Mouse (Mus musculus) frontal cortex, adult (tissue): ENCODE measurements at regions not wholly inside any gene's neighbourhood (a gene's known extent, or its start where the extent isn't known, plus 50 kb on each side); places are given as distances from the start of the nearest gene placed in this dataset.
"Not testable (repeated sequence)": the region's sequence is repeated elsewhere in the genome, so short reads cannot be mapped to it uniquely, and the experiment has no call there.

Experiments
- ATAC-seq: cut with Nextera tagmentation; 2 replicates; pipeline ENCODE4 v1.9.2; 2017; ENCODE audit warnings: mild to moderate bottlenecking, moderate library complexity, mixed read lengths; ENCODE audit not compliant: low TSS enrichment

DNA sequence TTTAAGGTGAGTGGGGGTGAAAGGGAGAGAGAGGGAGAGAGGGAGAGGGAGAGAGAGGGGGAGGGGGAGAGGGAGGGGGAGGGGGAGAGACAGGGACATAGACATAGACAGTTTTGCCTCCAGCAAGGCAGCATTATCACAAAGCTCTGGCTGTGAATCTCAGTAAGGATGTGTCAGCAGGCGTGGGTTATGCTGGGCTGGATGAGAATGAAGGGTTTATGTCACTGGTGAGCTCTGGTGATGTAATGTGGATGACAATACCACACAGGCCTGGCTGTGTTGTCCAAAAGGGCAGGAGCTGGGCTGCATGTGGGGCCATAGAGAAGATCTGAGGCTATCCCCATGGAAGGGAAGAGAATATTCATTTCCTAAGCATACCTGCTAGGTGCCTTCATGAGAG lies 282.0 kb downstream of the 4933412E24Rik start:
- ATAC-seq = peak; percentile 84

DNA sequence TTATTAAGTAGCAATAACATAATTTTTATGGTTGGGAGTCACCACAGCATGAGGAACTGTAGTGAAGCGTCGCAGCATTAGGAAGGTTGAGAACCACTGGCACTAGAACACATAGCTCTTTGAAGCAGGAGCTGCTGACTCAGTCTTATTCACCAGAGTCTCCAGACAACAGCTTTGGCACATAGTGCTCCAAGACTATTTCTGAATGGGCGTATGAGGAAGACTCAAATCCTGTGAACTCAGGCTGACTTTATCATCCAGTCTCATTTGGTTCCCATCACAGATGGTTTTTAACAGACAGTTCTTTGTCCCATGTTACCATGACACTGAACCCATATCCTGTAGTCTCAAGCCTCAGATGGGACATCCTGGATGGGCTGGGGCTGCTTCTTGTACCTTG lies 282.5 kb downstream of the 4933412E24Rik start:
- peak; percentile 82 for ATAC-seq

DNA sequence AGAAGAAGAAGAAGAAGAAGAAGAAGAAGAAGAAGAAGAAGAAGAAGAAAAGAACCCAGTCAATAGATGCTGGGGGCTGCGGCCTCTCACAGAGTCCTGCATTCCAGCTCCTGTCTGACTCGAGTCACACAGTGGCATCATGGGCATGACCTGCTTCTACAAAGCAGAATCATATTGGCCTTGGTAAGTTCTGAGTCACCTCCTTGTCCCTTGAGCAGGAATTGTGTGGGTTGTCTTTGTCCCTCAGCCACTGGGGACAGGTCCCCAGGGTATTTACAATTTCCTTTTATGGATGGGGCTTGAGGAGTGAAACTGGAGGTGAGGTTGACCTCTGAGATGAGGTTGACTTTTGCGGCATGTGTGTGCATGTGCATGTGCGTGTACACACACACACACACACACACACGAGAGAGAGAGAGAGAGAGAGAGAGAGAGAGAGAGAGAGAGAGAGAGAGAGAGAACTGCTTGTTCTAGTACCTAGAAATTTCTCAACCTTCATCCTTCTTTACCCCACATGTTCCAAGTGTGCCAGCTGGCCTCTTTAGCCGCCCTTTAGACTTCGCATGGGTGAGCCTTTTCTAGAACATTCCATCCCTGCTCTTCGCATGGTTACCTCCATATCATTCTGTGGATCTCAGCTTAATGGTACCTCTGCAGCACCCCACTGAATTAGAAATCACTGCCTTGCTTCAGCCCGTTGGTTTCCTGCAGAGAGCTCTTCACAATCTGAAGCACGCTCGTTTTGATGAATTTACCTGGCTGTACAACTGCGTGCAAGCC lies 283.2 kb downstream of the 4933412E24Rik start:
- ATAC-seq = no peak

DNA sequence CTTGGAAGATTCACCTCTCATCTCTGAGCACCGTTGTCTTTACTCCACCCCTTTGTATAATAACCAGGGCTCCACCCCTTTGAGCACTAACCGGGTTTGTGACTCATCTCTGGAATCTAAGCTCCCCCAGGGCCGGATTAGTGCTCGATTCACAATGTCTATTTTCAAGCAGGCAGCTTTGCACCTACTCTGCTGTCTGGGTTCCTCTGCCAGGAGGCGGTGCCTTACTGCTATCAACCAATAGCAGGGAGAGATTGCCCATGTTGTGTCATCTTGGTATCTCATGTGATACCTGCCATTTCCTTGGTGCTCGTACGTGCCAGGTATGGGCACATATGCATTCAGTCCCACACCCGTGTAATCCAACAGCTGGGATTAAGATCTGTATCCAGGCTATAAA lies 285.3 kb downstream of the 4933412E24Rik start:
- ATAC-seq = no peak

DNA sequence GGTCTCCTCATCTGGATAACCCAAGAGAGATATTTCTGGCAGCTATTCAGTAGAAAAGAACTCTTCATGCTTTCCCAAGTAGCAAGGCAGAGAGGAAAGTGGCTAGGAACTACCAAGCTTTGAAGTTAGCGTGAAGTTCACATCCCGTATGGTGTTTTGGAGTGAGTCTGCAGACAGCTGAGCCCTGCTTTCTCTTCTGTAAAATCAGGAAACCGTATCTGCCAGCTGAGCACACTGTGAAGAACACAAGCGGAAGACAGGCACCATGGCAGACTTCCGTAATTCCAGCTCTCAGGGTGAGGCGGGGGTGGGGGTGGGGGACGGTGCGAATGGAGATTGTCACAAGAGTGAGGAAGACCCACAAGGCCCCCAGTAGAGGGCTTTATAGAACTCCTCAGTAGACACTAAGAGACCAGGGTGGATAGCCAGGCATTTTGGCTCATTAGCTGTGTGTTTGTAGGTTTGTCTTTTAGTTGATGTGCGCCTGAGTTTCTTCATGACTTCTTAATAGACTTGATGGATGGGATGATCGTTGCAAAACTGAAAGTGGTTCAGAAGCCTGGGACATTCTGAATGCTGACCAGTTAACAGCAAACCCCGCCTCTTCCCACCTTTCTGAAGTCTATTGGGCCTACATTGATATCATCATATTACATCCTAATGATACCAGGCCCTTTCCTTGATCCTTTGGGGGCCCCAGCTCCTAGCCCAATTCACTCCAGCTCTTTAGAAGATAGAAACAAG lies 287.4 kb downstream of the 4933412E24Rik start:
- ATAC-seq = peak; percentile 80

DNA sequence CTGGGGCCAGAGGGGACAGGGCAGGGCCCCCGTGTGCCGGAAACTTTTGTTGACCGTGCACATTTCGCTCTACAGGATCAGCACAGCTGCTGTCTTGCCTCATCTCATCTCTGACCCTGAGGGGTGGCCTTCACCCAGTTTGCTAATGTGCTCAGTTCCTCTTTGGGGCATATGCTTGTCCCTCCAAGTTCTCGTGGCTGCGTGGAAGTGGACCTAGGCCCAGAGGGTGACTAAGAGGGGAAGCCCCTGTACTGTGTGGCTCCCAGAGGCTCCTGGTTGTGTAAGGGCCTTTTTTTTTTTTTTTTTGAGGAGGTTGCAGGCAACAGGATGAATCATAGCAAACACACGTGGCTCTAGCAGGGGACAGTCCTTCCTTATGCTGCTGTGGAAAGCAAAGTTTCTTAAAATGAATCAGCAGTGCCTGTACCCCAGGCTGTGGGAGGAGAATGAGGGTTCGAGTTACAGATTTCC lies 288.2 kb downstream of the 4933412E24Rik start:
- peak; percentile 91 for ATAC-seq

DNA sequence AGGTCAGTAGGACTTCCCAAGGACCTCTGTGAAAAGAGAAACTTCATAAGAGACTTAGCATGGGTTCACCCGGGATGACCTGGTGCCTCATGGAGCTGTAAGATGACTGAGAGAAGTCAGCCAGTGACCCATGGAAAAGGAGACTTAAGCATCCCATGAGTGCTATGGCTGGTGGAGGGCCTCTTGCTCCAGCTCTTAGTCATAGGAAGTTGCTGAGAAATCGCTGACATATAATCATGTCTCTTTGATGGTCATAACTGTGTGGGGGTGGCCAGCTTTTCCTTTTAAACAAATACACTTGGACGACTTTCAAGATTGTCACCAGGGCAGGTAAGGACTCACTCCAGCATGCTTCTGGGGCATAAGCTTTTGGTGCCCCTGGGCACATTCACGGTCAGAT lies 290.5 kb downstream of the 4933412E24Rik start:
- ATAC-seq = no peak

DNA sequence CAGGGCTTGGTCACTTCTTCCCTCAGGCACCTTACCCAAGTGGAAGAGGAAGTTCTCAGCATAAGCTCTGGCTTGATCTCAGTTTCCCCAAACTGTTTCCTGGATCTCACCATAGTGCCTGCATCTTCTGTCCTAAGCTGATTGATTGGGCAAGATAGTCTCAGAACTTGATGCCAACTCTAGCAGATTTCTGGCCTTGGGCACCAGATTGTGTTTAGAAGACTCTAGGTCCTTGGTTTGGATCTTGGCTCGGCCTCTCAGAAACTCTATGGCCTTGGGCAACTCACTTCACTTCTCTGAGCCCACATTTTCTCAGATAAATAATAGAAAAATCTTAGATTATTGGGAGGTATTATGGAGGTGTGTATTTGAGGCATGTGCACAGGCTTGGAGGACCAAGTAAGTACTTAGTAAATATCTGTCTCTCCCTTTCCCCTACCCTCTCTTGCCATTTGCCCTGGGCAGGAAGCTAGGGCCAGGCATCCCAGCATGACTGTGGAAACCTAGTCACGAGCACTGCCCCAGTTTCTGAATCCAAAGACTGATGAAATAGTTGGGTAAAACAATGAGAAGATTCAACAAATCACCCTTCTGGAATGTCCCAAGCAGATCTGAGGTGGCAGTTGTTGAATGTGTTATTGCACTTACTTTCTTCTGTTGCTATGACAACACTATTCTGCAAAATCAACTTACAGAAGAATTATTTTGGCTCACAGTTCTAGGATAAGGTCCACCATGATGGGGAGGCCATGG lies 293.6 kb downstream of the 4933412E24Rik start:
- ATAC-seq = no peak

DNA sequence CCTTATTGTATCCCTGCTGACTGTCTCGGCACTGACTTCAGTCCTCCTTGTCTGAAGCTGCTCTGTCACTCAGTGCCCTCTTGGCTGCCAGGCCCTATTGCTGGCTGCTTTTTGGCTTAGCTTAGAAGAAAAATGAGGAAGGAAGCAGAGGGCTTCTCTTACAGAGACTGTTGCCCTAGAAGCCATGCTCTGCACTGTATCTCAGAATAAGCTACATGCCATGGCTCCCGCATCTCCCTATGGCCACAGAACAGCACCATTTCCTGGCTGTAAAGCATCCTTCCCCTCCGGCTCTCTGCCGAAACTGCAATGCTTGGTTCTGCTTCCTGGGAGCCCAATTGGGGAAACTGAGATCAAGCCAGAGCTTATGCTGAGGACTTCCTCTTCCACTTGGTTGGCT lies 295.0 kb downstream of the 4933412E24Rik start:
- ATAC-seq = no peak; the same call in 1 of the 2 replicates

DNA sequence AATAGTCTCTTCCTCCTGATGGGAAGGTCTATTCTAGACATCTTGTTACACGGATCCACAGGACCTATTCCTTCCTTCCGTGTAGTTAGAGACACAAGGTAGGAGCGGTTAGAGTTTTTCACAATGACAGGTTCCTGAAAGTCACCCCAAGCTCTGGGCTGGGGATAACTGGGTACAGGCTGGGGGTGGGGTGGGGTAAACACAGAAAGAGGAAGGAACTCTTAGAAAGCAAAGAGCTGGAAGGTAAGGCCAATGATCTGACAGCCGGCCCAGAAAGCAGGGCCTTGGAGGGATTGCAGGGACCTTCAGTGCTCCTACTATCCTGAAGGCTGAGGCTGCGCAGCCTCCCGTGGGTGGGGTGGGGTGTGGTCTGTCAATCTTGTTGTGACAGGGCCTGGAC lies 295.4 kb downstream of the 4933412E24Rik start:
- ATAC-seq = no peak

DNA sequence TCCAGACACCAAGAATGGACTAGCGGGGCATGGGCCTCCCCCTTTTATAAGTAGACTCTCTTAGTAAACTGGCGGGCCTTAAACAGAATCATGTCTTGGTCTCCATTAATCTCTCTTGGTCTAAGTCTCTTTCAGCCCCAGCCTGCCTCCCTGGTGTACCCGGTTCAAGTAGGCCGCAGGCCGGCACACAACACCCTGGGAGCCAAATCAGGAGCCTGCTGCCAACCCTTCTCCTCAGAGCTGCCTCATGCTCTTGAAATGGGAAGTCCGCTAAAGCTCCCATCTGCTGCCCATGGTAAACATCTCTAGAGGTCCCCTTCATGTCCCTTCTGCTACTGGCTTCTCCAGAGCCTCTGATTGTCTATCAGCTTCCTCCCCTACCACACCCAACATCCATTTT lies 296.3 kb downstream of the 4933412E24Rik start:
- ATAC-seq = no peak

DNA sequence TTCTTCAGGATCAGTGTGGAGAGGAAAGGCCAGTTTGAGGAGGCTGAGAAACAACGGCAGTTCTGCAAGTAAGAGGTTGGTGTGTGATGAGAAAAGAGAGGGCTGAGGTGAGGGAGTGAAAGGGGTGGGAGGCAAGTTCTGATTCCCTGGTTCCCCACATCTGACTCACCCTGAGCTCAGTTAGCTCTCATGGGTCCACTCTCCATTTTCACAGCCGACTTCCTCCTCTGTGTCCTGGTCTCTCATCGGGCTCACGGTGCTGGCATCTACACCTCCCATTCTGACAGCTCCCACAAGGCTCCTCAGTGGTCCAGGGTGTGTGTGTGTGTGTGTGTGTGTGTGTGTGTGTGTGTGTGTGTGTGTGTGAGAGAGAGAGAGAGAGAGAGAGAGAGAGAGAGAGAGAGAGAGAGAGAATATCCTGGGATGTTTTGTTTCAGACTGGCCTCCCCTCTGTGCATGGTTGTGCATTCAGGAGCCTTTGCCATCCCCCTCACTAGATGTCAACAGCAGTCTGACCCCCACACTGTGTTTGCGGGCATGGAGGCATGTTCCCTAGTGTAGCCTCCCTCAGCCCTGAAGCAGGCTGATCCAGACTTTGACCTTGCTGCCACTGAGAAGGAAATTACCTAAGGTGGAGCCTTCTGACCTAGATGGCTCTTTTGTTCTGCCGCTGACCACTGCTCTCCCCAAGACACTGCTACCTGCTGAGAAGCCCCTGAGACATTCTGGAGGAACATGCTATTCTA lies 296.9 kb downstream of the 4933412E24Rik start:
- not testable (repeated sequence) for ATAC-seq

DNA sequence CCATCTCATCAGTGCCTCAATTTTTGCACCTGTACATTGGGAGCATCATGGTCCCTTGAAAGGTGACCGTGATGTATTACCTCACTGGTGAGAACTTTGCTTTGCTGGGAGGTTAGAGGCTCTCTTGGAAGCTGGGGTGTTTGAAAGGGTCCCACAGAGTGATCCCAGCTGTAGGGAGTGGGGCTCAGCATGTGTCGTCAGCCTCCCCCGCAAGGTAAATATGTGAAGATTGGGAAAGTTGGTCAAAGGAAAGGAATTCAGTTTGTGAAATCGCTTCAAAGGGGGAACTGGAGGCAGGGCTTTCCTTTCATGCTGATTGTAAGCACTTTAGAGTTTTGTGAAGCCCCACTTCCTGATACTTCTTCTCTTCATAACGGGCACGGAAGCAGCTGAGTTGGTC lies 299.5 kb downstream of the 4933412E24Rik start:
- no peak for ATAC-seq

DNA sequence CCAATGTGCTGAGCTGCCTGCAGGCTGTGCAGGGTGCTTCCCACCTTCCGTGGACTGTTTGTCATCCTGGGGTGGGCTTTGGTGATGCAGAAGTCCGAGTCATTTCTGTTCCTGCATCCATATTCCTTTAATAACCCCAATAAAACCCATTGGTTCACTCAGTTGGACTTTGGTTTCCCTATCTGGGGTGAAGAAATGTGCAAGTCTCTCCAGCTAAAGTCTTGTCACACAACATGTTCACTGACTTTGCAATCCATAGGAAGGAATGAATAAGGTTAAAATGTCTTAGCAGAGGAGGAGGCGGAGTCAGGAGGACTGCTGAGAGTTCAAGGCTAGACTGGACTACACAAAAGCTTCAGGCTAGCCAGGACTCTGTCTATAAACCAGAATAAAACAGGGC lies 300.5 kb downstream of the 4933412E24Rik start:
- ATAC-seq = no peak

DNA sequence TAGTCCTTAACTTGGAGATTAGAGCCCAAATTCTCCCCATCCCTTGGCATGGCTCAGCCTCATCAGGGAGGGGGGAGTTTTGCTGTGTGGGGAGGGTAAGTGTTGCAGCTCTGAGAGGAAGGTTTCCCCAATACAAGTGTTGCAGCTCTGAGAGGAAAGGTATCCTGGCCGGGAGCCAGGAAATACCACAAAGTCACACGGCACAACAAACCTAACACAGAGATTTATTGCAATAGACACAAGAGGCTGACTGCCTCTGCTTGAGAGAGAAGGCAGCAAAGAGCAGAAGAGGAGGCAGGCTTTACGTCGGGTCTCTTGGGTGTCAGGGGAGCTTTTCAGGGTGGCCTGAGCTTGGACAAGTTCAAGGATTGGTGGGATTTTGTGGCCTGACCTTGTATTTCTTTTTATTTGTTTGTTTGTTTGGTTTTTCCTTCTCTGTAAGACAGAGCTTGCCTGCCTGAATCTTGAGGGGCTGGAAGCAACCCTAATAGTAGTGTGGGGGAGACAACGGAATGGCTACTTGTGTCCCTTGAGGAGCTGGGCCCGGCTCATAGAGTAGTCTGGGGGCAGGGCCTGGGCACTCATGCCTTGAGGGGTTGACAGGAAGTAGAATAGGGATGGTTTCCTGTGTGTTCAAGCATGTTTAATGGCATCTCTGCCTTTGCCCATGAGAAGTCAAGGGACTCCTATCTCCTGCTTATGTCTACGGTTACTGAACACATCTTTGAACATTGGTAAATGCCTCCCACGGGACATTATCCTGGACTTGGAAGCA lies 302.3 kb downstream of the 4933412E24Rik start:
- no peak for ATAC-seq

DNA sequence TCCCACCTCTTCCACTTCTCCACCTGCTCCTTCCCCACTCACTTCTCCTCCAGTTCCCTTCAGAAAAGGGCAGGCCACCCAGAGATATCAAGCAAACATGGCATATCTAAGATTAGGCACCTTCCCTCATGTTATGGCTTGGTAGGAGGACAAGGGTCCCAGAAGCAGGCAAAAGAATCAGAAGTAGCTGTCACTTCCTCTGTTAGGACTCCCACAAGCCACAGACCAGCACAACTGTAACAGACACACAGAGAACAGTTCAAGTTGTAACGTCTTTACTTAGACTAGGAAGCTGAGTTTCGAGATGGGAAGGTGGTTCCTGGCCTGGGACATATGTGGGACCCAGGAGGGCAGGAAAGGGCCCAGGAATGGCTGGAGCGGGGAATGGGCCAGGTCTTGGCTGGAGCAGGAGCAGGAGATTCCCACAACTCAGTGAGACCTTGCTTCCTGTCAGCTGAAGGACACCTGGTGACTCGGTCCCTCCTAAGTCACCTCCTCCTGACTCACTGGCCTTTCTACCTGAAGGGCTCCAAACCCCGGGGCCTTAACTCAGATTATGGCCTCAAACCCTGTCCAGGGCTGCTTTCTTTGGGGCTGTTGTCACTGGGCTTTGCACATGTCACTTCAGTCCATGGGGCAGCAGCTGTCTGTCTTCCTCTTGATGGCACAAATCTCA lies 304.2 kb downstream of the 4933412E24Rik start:
- ATAC-seq = no peak

DNA sequence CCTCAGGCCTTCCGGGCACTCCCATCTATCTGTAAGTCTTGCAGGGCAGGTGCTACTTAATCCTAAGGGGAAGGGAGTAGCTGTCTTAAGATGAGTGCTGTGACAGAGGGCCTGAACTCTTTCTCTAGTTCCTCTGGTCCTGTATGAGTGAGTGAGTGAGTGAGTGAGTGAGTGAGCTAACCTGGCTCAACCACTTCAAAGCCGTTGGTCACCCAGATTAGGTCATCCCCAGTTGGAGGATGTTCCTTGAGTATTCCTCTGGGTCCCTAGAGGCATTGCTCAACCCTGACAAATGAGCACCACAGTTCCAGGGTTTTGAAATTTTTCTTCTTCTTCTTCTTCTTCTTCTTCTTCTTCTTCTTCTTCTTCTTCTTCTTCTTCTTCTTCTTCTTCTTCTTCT lies 306.5 kb downstream of the 4933412E24Rik start:
- no peak for ATAC-seq

DNA sequence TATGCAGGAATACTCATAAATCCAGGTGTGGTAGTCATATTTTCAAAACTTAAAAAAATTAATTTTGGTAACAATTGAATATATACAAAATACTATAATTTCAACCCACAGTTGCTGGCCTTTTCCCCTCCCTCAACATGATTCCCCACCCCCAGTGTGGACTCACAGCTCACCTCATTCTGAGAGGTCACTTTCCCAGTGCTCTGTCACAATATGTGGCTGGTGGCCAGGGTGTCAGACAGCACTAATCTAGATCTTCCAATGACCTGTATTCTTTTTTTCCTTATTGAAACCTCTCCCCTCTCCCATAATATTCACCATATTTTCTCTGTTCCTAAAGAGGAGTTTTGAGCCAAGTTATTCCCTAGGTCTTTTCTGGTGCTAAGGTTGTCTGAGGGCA lies 308.0 kb downstream of the 4933412E24Rik start:
- ATAC-seq = no peak

DNA sequence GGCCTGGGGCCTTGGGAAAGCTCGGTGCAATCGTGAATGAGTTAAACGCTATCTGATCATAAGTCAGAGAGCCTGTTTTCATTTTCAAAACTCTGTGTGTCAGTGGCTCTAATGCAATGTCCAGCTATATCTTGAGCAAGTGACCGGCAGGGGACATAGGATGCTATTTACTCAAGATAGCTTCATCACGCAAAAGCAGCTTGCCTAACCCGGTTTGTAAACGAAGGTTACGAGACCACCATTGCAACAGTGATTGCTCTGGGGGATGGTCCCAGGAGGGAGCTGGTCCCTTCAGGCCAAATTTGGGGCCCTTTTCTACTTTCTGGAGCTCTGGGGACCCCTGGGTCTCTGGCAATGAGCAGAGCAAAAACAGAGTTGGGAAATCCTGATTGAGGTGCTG lies 309.3 kb downstream of the 4933412E24Rik start:
- ATAC-seq = no peak
